Mouse (Mus musculus) gastrocnemius, postnatal 4 days (tissue): Measurements from ENCODE around the gene Acot10. TPM values are rescaled to one million over a fixed set of nuclear protein-coding genes. Genes with fewer than 3 reads are reported as not detected.
"Not testable (repeated sequence)": the region's sequence is repeated elsewhere in the genome, so short reads cannot be mapped to it uniquely, and the experiment has no call there.

ENCODE experiments used
- DNase-seq, 2 experiments: peaks; one replicate each; pipeline ENCODE4 v3.0.0; 2021 to 2022; ENCODE audit warnings: low spot score in 2 of 2, mixed read lengths in 2 of 2
- long read RNA-seq, 2 experiments: library from polyadenylated mRNA; stranded (forward); transcript quantifications; one replicate each; pipeline ENCODE4 v2.0.0; 2021
- total RNA-seq, 2 experiments: library from RNA; stranded (reverse); gene quantifications; 2 replicates each; pipeline ENCODE4 v1.2.3; 2021

Acot10 gene
- total RNA-seq = not detected
- long read RNA-seq, experiment 1 = 0 reads
- long read RNA-seq, experiment 2 = 0 reads

DNA sequence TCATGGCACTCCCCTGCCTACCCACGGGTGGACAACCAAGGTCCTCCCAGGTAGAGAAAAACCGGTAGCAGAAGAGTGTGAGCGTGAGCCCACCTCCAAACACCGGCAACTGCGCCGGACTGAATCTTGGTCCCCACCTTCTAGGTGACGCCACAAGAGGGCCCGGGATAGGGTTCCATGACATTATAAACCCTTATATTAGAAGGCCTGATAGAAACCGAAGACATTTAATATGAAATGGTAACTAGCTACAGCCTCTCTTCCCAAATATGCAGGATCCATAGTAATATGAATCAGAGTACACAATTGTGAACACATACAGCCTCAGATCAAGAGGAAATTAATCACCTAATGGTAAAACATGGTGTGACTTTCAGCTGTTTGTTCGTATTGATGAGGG is at the start of gene Acot10:
Acot10 (minus strand) TSS at position 101 of the 400 bp plus-strand sequence.
- DNase-seq = no peak

DNA sequence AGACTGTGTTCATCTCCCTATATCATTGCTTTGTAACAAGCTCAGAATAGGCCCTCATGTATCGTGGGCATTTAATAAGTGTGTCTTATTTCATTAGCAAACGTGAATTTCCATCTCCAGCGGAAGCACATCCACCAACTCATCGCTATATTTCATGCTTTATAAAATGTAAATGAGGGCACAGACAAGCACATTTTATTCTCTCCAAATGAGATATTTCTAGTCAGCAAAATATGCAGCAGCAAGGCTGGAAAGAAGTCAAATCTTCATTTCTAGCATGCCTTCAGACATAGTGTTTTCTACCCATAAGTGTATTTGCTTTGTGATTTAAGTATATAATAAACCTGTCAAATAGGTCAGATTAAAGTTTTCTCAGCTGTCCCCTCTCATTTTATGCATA is 45.3 kb upstream of the Acot10 start:
- DNase-seq = no peak

- DNase-seq = no peak
Observed at GRCm38 (mm10) chr15:20696229-20696628, 29.7 kb upstream of the Acot10 start.

GRCm38 (mm10) chr15:20684200-20684599 is 17.6 kb upstream of the Acot10 start:
- no peak for DNase-seq

GRCm38 (mm10) chr15:20682719-20683118 is 16.2 kb upstream of the Acot10 start:
- DNase-seq = no peak

GRCm38 (mm10) chr15:20669507-20669906 is 3.0 kb upstream of the Acot10 start:
- not testable (repeated sequence) for DNase-seq

GRCm38 (mm10) chr15:20667989-20668388 is 1.4 kb upstream of the Acot10 start:
- no peak for DNase-seq

GRCm38 (mm10) chr15:20667350-20667749 is 800 bp upstream of the Acot10 start:
- no peak for DNase-seq

GRCm38 (mm10) chr15:20660221-20660620 is 6.3 kb downstream of the Acot10 start:
- DNase-seq = no peak

DNA sequence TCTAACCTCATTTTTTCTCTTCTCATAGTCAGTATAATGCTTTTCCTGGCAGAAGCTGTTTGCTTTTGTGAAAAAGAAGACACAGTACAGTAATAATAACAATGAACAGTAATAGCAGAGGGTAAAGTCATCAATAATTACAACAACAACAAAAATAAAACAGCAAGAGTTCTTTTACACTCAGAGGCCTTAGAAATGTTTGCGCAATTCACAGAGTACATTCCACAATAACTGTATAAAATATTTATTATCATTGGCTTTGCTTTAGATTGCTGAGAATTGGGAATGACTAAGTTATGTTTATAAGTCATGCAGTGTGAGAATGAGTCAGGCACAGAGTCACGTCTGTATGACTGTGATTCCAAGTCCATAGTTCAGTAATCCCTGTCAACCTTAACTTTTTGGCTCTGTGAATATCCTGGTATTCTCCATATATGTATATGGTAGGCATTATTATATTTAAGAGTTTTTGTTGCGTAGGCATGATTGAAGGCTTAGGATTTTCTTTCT is 23.6 kb downstream of the Acot10 start:
- no peak for DNase-seq

GRCm38 (mm10) chr15:20639155-20639554 is 27.4 kb downstream of the Acot10 start:
- DNase-seq = no peak

- no peak for DNase-seq
Observed at GRCm38 (mm10) chr15:20634593-20634992, 32.0 kb downstream of the Acot10 start.

Other genes starting within 250 kb of the Acot10 start
- gene Cdh12, start 217.5 kb downstream of the Acot10 start, total RNA-seq = under 1 TPM; 0.10 to 0.12 TPM